In genomic region chr6:118976617-118977016, GRCm38 (mm10) we compare ENCODE assay signal across 22 mouse cellular contexts.
A peak's percentile ranks its signal among the peaks of the same experiment; 100 is the strongest.
DNase-seq lines count a peak whose midpoint lies in the region; ATAC-seq and TF ChIP-seq lines count a peak whose summit lies in the region.
"Had no signal": no experiment of that assay in that cellular context is flagged by ENCODE, and none has a peak within 500 bp of the region (broad histone marks: within the 10 kb centered on the region; RNA-seq: fewer than 3 reads in every experiment).

No protein-coding gene starts in this region.

- H3K9ac ChIP-seq in hindbrain, embryonic 14.5 days, result no peak overlapping the region
- no peak overlapping the region for H3K9ac ChIP-seq in hindbrain, embryonic 16.5 days (ENCODE audit: low read depth, low read length)
- H3K9ac ChIP-seq in midbrain, postnatal 0 days (replicated peaks; ENCODE audit: low read length, poor library complexity, severe bottlenecking), result no peak overlapping the region
- H3K9ac ChIP-seq in midbrain, embryonic 14.5 days (replicated peaks; ENCODE audit: low read length), result no peak overlapping the region
- H3K9ac ChIP-seq: embryonic facial prominence, embryonic 15.5 days; hindbrain, embryonic 12.5 days; liver, embryonic 15.5 days had no signal

- H3K27me3 ChIP-seq in hindbrain, embryonic 14.5 days (ENCODE audit: control insufficient read depth, insufficient read depth, low read length), result no peaks in the 10 kb centered on the region
- H3K27me3 ChIP-seq in hindbrain, embryonic 16.5 days (replicated peaks; ENCODE audit: control insufficient read depth, insufficient read depth, low read length), result no peaks in the 10 kb centered on the region
- H3K27me3 ChIP-seq in midbrain, postnatal 0 days (ENCODE audit: insufficient read depth, low read length), result no peaks in the 10 kb centered on the region
- no peaks in the 10 kb centered on the region for H3K27me3 ChIP-seq in midbrain, embryonic 14.5 days (ENCODE audit: control insufficient read depth, insufficient read depth, low read length)
- H3K27me3 ChIP-seq: embryonic facial prominence, embryonic 15.5 days; hindbrain, embryonic 12.5 days; liver, embryonic 15.5 days had no signal

- no peak for DNase-seq in hindbrain, embryonic 14.5 days (ENCODE audit: low spot score)
- no peak for DNase-seq in midbrain, postnatal 0 days (ENCODE audit: low spot score)
- no peak for DNase-seq in midbrain, embryonic 14.5 days
- peak; percentile 53 to 66 for DNase-seq in frontal cortex, postnatal 36 days (ENCODE audit: low spot score in 2 of 2)
- DNase-seq in right cerebral cortex, adult 2 months (ENCODE audit: low spot score in 2 of 2), result peak; percentile 64 to 70
- no peak for DNase-seq in kidney, adult 8-10 months
- DNase-seq in urinary bladder, adult 2 months (ENCODE audit: low spot score), result no peak
- DNase-seq: adrenal gland, postnatal 25 days; cerebellum, adult 8-10 months; embryo, embryonic 11 days; gastrocnemius, postnatal 10 days; heart, adult 2 months; kidney, postnatal 14 days; thymus, postnatal 14 days had no signal

- no peaks in the 10 kb centered on the region for H3K9me3 ChIP-seq in hindbrain, embryonic 14.5 days (ENCODE audit: control insufficient read depth, low read length)
- H3K9me3 ChIP-seq in hindbrain, embryonic 16.5 days (ENCODE audit: control insufficient read depth, low read length), result no peaks in the 10 kb centered on the region
- no peaks in the 10 kb centered on the region for H3K9me3 ChIP-seq in midbrain, postnatal 0 days (ENCODE audit: low read length)
- H3K9me3 ChIP-seq in midbrain, embryonic 14.5 days (ENCODE audit: control insufficient read depth, low read length), result no peaks in the 10 kb centered on the region
- H3K9me3 ChIP-seq: embryonic facial prominence, embryonic 15.5 days; hindbrain, embryonic 12.5 days; liver, embryonic 15.5 days; megakaryocyte, embryonic 14.5 days had no signal

- H3K4me2 ChIP-seq in hindbrain, embryonic 14.5 days (replicated peaks), result no peak overlapping the region
- no peak overlapping the region for H3K4me2 ChIP-seq in hindbrain, embryonic 16.5 days (ENCODE audit: low read length)
- H3K4me2 ChIP-seq in midbrain, postnatal 0 days (ENCODE audit: low read depth, low read length, poor library complexity, severe bottlenecking), result no peak overlapping the region
- H3K4me2 ChIP-seq in midbrain, embryonic 14.5 days (ENCODE audit: low read length), result no peak overlapping the region
- H3K4me2 ChIP-seq: embryonic facial prominence, embryonic 15.5 days; liver, embryonic 15.5 days had no signal

- H3K27ac ChIP-seq in hindbrain, embryonic 14.5 days, result 0 out of 2 replicates have a peak overlapping the region, but pooled peaks have one; percentile 32
- no peak overlapping the region for H3K27ac ChIP-seq in hindbrain, embryonic 16.5 days (ENCODE audit: low read depth, low read length)
- peak overlapping the region; percentile 76; the same call in 1 of the 2 replicates for H3K27ac ChIP-seq in midbrain, postnatal 0 days (ENCODE audit: low read depth, low read length)
- no peak overlapping the region for H3K27ac ChIP-seq in midbrain, embryonic 14.5 days (replicated peaks; ENCODE audit: low read depth, low read length)
- H3K27ac ChIP-seq: embryonic facial prominence, embryonic 15.5 days; heart, adult 2 months; liver, embryonic 15.5 days; stomach, postnatal 0 days had no signal

- H3K4me1 ChIP-seq in hindbrain, embryonic 14.5 days (replicated peaks; ENCODE audit: control insufficient read depth, insufficient read depth, low read length), result peaks cover 29% of the 10 kb centered on the region
- peaks cover 26% of the 10 kb centered on the region for H3K4me1 ChIP-seq in hindbrain, embryonic 16.5 days (ENCODE audit: control insufficient read depth, insufficient read depth, low read depth, low read length)
- peaks cover 29% of the 10 kb centered on the region; the same call in 1 of the 2 replicates for H3K4me1 ChIP-seq in midbrain, postnatal 0 days (ENCODE audit: insufficient read depth, low read length)
- H3K4me1 ChIP-seq in midbrain, embryonic 14.5 days (ENCODE audit: control insufficient read depth, insufficient read depth, low read length), result peaks cover 23% of the 10 kb centered on the region
- H3K4me1 ChIP-seq: megakaryocyte, embryonic 14.5 days had no signal

- H3K4me3 ChIP-seq in hindbrain, embryonic 14.5 days (replicated peaks; ENCODE audit: low read length), result no peak overlapping the region
- no peak overlapping the region for H3K4me3 ChIP-seq in hindbrain, embryonic 16.5 days (ENCODE audit: low read length)
- H3K4me3 ChIP-seq in midbrain, postnatal 0 days (ENCODE audit: low read depth, low read length), result no peak overlapping the region
- no peak overlapping the region for H3K4me3 ChIP-seq in midbrain, embryonic 14.5 days (replicated peaks; ENCODE audit: low read depth, low read length)
- H3K4me3 ChIP-seq: embryonic facial prominence, embryonic 15.5 days; heart, adult 2 months; hindbrain, embryonic 12.5 days; liver, embryonic 15.5 days; megakaryocyte, embryonic 14.5 days had no signal

- WGBS in hindbrain, embryonic 14.5 days, result 85% methylated on average over 14 of the region's 14 CpGs
- 80% methylated on average over 14 of the region's 14 CpGs for WGBS in hindbrain, embryonic 16.5 days
- WGBS in midbrain, postnatal 0 days, result 79% methylated on average over 14 of the region's 14 CpGs
- 82% methylated on average over 14 of the region's 14 CpGs for whole genome bisulfite sequencing in midbrain, embryonic 14.5 days

- no peak for TF ChIP-seq CTCF in midbrain, postnatal 0 days (IDR thresholded peaks at IDR 0.05)

- H3K36me3 ChIP-seq in hindbrain, embryonic 14.5 days (replicated peaks; ENCODE audit: control insufficient read depth, insufficient read depth), result no peaks in the 10 kb centered on the region
- H3K36me3 ChIP-seq in hindbrain, embryonic 16.5 days (ENCODE audit: control insufficient read depth, insufficient read depth, low read length), result no peaks in the 10 kb centered on the region
- no peaks in the 10 kb centered on the region for H3K36me3 ChIP-seq in midbrain, postnatal 0 days (ENCODE audit: insufficient read depth, low read length)
- H3K36me3 ChIP-seq in midbrain, embryonic 14.5 days (ENCODE audit: control insufficient read depth, insufficient read depth, low read length), result no peaks in the 10 kb centered on the region
- H3K36me3 ChIP-seq: embryonic facial prominence, embryonic 15.5 days; hindbrain, embryonic 12.5 days; liver, embryonic 15.5 days had no signal

- no peak for ATAC-seq in hindbrain, embryonic 14.5 days (ENCODE audit: low FRiP score)
- ATAC-seq in hindbrain, embryonic 16.5 days, result no peak
- ATAC-seq in midbrain, postnatal 0 days (ENCODE audit: low FRiP score), result no peak
- no peak for ATAC-seq in midbrain, embryonic 14.5 days (ENCODE audit: low FRiP score, low TSS enrichment)
- ATAC-seq: intestine, postnatal 0 days; lung, postnatal 0 days had no signal

Comparison
In these comparisons a context has a peak if more than half of its experiments do, and no peak if none do; other contexts are left out.
1. H3K27ac ChIP-seq: peak in hindbrain, embryonic 14.5 days (single experiment) and midbrain, postnatal 0 days (single experiment); none in hindbrain, embryonic 16.5 days (single experiment) and midbrain, embryonic 14.5 days (single experiment).
2. DNase-seq: peak in frontal cortex, postnatal 36 days (2 of 2) and right cerebral cortex, adult 2 months (2 of 2); none in hindbrain, embryonic 14.5 days (single experiment), midbrain, postnatal 0 days (single experiment), midbrain, embryonic 14.5 days (single experiment), kidney, adult 8-10 months (0 of 2) and urinary bladder, adult 2 months (single experiment).